Mouse (Mus musculus) T-cell, adult 2 months (primary cell): ENCODE measurements around the gene Rab40c.

ENCODE experiments used
- DNase-seq: peaks from one replicate; pipeline ENCODE4 v3.0.0; 2022; ENCODE audit warnings: low spot score

The Rab40c gene

DNA sequence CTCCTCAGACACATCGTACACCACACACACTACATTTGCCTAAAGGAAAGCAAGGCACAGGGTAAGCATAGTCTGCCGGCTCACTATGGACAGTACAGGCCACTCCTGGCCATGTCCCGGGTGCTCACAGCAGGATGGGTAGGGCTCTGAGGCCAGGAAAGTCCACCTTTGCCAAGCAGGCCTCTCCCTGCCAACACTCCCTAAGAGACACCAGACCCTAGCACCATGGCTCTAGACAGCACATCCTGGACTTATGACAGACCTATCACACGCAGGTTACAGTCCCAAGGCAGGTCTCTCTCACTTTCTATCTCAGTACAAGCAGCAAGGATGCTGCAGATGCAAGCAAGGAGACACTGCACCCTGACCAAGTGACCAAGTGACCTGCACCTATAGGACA is 76.4 kb downstream of the Rab40c start:
- DNase-seq: no peak

DNA sequence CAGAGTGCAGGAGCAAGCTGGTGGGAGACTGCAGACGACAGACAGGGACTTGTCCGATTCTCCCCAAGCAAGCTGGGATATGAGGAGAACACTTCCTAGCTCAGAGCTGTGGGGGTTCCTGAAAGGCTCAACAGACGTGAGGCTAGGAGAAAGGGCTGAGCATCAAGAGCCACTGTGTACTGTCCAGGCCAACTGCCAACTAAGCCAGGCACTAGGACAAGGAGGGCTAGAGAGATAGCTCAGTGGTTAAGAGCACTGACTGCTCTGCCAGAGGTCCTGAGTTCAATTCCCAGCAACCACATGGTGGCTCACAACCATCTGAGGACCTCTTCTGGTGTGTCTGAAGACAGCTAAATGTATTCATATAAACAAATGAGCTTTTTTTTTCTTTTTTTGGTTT is 77.0 kb downstream of the Rab40c start:
- no peak for DNase-seq

GRCm38 (mm10) chr17:25841117-25841880 is 78.2 kb downstream of the Rab40c start, which contains the start of gene Gm20683:
Gene Gm20683, minus strand, starts transcription at chr17:25841763.
- no peak for DNase-seq

GRCm38 (mm10) chr17:25840519-25840918 is 79.0 kb downstream of the Rab40c start:
- DNase-seq: no peak

- no peak for DNase-seq
Observed at GRCm38 (mm10) chr17:25839455-25840235, 79.9 kb downstream of the Rab40c start.

GRCm38 (mm10) chr17:25838904-25839303 is 80.6 kb downstream of the Rab40c start:
- no peak for DNase-seq

DNA sequence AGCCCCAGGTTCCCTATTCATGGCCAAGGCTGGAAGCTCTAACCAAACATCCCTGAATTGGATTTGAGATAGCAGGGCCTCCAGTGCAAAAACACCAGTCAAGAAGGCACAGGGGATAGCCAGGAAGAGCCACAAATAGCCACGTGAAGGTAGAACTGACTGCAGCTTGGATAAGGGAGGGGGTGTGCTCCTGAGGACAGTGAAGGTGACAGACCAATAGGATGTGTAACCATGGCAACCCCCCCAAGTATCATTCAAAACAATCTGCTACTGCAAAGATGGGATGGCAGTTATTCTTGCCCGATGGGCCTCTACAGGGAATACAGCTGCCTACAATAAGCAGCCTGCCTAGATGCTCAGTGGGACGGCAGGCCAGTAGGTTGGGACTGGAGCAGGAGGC is 82.0 kb downstream of the Rab40c start:
- no peak for DNase-seq

DNA sequence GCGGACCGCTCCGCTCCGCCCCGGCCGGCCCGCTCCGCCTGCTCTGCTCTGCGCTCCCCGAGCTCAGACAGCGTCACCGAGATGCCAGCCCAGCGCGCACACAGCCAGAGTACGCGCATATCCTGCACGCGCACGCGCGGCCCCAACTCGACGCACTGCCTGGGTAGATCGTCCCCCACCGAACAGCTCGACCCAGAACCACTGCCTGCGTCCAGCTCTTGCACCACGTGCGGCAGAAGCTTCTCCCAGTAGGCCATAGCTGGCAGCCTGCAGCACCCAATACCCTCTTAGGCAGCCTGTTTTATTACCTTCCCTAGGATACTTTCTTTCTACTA is 82.5 kb downstream of the Rab40c start, which contains the start of gene Rhbdl1:
Gene Rhbdl1, minus strand, starts transcription at position 220 of the 335 bp plus-strand sequence.
- DNase-seq: peak; percentile 58

DNA sequence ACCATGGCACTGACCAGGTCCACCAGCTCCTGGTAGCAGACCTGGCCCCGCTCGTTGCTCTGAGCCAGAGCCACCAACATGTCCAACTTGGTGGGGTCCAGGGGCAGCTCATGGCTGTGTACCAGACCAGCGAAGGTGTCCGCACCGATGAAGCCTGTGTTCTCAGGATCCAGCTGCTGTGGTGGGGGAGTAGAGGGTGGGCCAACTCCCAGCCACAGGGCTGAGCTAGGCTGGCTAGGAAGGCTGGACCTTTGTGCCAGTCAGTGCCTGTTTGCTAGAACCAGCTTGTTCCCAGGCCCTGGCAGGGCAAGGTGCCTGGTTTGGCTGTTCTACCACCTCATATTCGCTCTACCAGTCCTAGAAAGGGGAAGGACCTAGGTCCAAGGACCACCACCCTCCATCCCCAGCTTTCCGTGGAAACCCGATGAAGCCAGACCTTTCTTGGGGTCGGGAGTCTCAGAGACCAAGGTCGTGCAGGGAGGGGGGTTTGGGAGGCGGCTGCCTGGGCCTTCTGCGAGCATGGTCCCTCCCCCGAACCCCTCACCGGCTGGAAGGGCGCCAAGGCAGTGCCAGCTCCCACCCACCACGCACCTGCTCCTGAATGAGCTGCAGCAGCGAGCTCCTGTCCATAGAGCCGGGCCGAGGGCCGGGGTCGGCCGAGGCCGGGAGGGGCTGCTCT is 83.0 kb downstream of the Rab40c start:
- DNase-seq: no peak

GRCm38 (mm10) chr17:25835816-25836215 is 83.7 kb downstream of the Rab40c start:
- DNase-seq: no peak

DNA sequence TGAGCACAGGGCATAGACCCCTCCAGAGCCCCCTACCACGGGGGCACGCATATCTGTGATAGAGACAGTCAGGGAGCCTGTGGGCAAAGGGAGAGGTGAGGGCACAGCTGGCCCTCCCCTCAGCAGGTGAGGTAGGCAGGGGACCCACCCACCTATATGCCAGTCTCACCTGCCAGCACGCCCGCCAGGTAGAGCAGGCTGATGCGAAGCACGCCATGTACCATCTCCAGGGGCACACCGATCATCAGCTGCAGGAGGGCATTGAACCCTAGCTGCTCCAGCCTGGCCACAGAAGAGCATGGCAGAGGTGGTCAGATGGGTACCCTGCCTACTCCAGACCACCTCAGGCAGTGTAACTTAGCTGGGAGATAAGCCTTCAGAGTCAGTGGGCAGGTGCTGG is 84.2 kb downstream of the Rab40c start:
- DNase-seq: no peak

DNA sequence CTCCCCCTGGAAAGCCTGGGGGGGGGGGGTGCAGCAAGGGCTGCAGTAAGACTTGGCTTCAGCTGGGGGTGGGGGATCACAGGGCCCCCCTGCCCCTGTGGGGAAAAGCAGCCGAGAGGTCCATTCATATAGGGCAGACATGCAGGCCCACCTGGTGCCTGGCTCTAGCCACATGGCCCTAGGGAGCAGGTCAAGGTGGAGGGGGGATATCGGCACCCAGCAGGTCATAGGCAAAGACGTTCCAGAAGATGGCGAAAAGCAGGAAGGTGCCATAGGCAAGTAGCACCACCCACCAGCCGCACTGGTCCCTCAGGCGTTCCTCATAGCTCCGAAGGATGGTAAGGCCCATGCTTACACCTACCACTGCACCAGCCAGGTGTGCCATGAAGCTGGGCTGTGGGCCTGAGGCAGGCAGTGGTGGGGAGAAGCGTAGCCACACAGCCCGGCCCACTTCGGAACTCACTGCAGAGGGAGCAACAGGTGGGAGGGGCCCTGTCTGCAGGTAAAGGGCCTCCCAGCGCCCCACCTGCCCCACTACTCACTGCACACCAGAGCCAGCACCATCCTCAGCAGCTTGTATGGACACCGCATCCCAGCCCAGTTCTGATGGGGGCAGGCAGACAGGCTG is 84.8 kb downstream of the Rab40c start:
- DNase-seq: no peak

DNA sequence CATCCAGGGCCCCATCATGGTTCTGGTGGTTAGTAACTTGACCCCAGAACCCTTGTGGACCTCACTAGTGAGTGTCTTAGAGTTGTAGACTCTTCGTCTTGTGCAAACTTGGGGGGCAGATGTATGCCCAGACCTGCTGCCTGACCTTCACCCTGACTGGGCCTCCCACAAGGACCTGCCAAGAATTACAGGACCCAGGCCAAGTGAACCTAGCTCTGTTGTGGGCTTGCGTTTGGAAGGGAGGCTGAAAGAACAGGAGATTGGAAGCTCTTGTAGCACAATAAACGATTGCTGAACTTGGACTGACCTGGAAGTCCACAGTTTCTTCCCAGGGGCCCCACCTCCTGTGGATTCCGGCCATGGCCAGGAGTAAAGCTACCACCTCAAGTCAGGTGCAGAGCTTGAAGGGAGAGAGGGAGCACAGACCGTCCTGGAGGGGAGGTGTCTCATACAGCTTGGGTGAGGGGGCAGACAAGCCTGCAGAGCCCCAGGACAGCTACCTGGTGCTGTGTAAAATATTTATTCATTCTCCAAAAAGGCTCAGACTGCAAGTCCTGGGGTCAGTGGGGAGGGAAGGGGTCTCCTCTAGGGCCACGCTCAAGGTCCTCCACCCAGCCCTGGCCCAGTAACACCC is 85.4 kb downstream of the Rab40c start:
- DNase-seq: no peak

DNA sequence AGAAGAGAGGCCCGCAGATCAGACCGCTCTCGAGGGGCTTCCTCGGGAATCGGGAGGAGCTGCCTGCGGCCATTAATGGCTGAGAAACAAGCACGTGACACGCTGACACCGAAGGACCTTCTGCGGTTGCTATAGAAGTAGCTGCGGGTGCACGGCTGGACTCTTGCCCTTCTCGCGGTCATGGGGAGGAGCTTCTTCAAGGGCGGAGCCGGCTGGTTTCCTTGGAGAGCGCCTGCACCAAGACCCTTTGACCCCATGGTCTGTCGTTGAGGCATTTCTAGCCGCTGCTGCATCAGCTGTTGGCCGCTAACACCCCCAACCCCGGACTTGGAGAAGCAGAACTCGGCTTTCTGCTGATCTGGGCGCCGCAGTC is 86.2 kb downstream of the Rab40c start, which contains the start of gene Stub1:
Gene Stub1, minus strand, starts transcription at position 114 of the 373 bp plus-strand sequence.
- DNase-seq: no peak

- peak; percentile 97 for DNase-seq
Observed at GRCm38 (mm10) chr17:25832436-25833290, 86.9 kb downstream of the Rab40c start.
